Mouse (Mus musculus): ENCODE data around the gene Cfap99. TPM values are rescaled to one million over a fixed set of nuclear protein-coding genes. Genes with fewer than 3 reads are reported as not detected.
A peak's percentile ranks its signal among the peaks of the same experiment; 100 is the strongest.

Cfap99 gene
- polyA plus RNA-seq, 1 experiment from 2014 or later: 0.08 TPM

- peak; percentile 99 for ATAC-seq (ENCODE audit: insufficient number of reproducible peaks, low FRiP score)
- H3K4me2 ChIP-seq: peak within 1 kb of the TSS; percentile 89
- H3K4me3 ChIP-seq: peak within 1 kb of the TSS; percentile 97
- H3K36me3 ChIP-seq: peaks cover 8% of the 10 kb centered on the region; the same call in 1 of the 2 replicates
- peak within 1 kb of the TSS; percentile 98 for H3K9ac ChIP-seq
- 1% methylated on average over 49 of the region's 64 CpGs for WGBS
- peaks cover 27% of the 10 kb centered on the region for H3K4me1 ChIP-seq (replicated peaks)
- H3K27ac ChIP-seq (ENCODE audit: poor library complexity, severe bottlenecking): peak within 1 kb of the TSS; percentile 84
- H3K27me3 ChIP-seq (replicated peaks): no peaks in the 10 kb centered on the region
- H3K9me3 ChIP-seq (replicated peaks): no peaks in the 10 kb centered on the region
Measured at GRCm38 (mm10) chr5:34369341-34370021, 81.1 kb downstream of the Cfap99 start, which contains the start of gene Fam193a. Gene Fam193a (plus strand): TSS chr5:34369933.

GRCm38 (mm10) chr5:34370022-34370823 is 81.8 kb downstream of the Cfap99 start:
- H3K9me3 ChIP-seq (replicated peaks): no peaks in the 10 kb centered on the region
- H3K9ac ChIP-seq: peak overlapping the region; percentile 98
- peak; percentile 20 for ATAC-seq (ENCODE audit: insufficient number of reproducible peaks, low FRiP score)
- no peaks in the 10 kb centered on the region for H3K27me3 ChIP-seq (replicated peaks)
- H3K4me3 ChIP-seq: peak overlapping the region; percentile 97
- peaks cover 27% of the 10 kb centered on the region for H3K4me1 ChIP-seq (replicated peaks)
- WGBS: 8% methylated on average over 77 of the region's 114 CpGs
- H3K27ac ChIP-seq (ENCODE audit: poor library complexity, severe bottlenecking): peak overlapping the region; percentile 78
- peak overlapping the region; percentile 89 for H3K4me2 ChIP-seq
- H3K36me3 ChIP-seq: peaks cover 3% of the 10 kb centered on the region; the same call in 1 of the 2 replicates

- Histone ChIP-seq H3K9me3 (replicated peaks) (no peaks in the 10 kb centered on the region), H3K27me3 (replicated peaks) (no peaks in the 10 kb centered on the region), H3K36me3 (no peaks in the 10 kb centered on the region), H3K4me1 (replicated peaks) (peaks cover 27% of the 10 kb centered on the region), H3K9ac (peak overlapping the region; percentile 98), H3K27ac (ENCODE audit: poor library complexity, severe bottlenecking) (peak overlapping the region; percentile 78), H3K4me2 (peak overlapping the region; percentile 89), H3K4me3 (peak overlapping the region; percentile 97)
- 28% methylated on average over 8 of the region's 8 CpGs for WGBS
- no peak for ATAC-seq (ENCODE audit: insufficient number of reproducible peaks, low FRiP score)
Measured at GRCm38 (mm10) chr5:34370840-34371239, 82.4 kb downstream of the Cfap99 start.

- Histone ChIP-seq H3K4me1 (replicated peaks) (peaks cover 29% of the 10 kb centered on the region), H3K9ac (no peak overlapping the region), H3K27me3 (replicated peaks) (no peaks in the 10 kb centered on the region), H3K27ac (ENCODE audit: poor library complexity, severe bottlenecking) (no peak overlapping the region), H3K9me3 (replicated peaks) (no peaks in the 10 kb centered on the region), H3K4me3 (no peak overlapping the region), H3K36me3 (no peaks in the 10 kb centered on the region), H3K4me2 (no peak overlapping the region)
- ATAC-seq (ENCODE audit: insufficient number of reproducible peaks, low FRiP score): no peak
Measured at GRCm38 (mm10) chr5:34372141-34372540, 83.7 kb downstream of the Cfap99 start.

GRCm38 (mm10) chr5:34372541-34372940 is 84.1 kb downstream of the Cfap99 start:
- peaks cover 29% of the 10 kb centered on the region for H3K4me1 ChIP-seq (replicated peaks)
- no peak overlapping the region for H3K27ac ChIP-seq (ENCODE audit: poor library complexity, severe bottlenecking)
- no peak overlapping the region for H3K4me3 ChIP-seq
- H3K27me3 ChIP-seq (replicated peaks): no peaks in the 10 kb centered on the region
- no peaks in the 10 kb centered on the region for H3K9me3 ChIP-seq (replicated peaks)
- no peaks in the 10 kb centered on the region for H3K36me3 ChIP-seq
- no peak overlapping the region for H3K9ac ChIP-seq
- no peak overlapping the region for H3K4me2 ChIP-seq
- no peak for ATAC-seq (ENCODE audit: insufficient number of reproducible peaks, low FRiP score)

Other genes starting within 250 kb of the Cfap99 start
- gene Poln, start 119.2 kb upstream of the Cfap99 start, polyA plus RNA-seq (2016; fragmentation: Nextera tagmentation; extraction: Ambion mirVana): 0.37 and 0.40 TPM in 2 replicates
- 30.8 and 32.0 TPM in 2 replicates for gene Haus3, start 119.1 kb upstream of the Cfap99 start, polyA plus RNA-seq (2016; fragmentation: Nextera tagmentation; extraction: Ambion mirVana)
- gene Mxd4, start 100.9 kb upstream of the Cfap99 start, polyA plus RNA-seq (2016; fragmentation: Nextera tagmentation; extraction: Ambion mirVana): 23.8 and 24.5 TPM in 2 replicates
- gene Zfyve28, start 151 bp upstream of the Cfap99 start, polyA plus RNA-seq (2016; fragmentation: Nextera tagmentation; extraction: Ambion mirVana): 0.28 and 0.37 TPM in 2 replicates
- gene Rnf4, start 47.7 kb downstream of the Cfap99 start, polyA plus RNA-seq (2016; fragmentation: Nextera tagmentation; extraction: Ambion mirVana): 125 and 130 TPM in 2 replicates
- gene Fam193a, start 81.3 kb downstream of the Cfap99 start, polyA plus RNA-seq (2016; fragmentation: Nextera tagmentation; extraction: Ambion mirVana): 7.8 and 8.5 TPM in 2 replicates
- gene Tnip2, start 225.4 kb downstream of the Cfap99 start, polyA plus RNA-seq (2016; fragmentation: Nextera tagmentation; extraction: Ambion mirVana): 15.8 and 19.5 TPM in 2 replicates
- gene Sh3bp2, start 237.2 kb downstream of the Cfap99 start, polyA plus RNA-seq (2016; fragmentation: Nextera tagmentation; extraction: Ambion mirVana): 3.0 and 6.4 TPM in 2 replicates